Mouse (Mus musculus): ENCODE data around the gene Smarca5. TPM values are rescaled to one million over a fixed set of nuclear protein-coding genes. Genes with fewer than 3 reads are reported as not detected.
A peak's percentile ranks its signal among the peaks of the same experiment; 100 is the strongest.

Smarca5 gene
- polyA plus RNA-seq, 1 experiment = 17.4 TPM

DNA sequence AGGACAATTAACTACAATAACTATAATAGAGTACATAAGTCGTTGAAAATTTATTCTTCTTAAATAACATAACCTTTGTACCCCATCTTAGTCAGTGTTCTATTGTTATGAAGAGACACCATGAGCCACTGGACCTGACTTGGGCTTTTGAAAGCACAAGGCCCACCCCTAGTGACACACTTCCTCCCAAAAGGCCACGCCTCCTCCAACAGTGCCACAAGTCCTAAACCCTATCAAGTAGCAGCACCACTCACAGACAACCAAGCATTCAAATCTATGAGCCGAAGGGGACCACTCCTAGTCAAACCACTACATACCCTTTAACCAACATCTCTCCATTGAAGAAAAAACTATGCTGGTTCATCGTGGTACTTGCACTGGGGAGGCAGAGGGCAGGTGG lies 9.8 kb upstream of the Smarca5 start:
- H3ac ChIP-seq (ENCODE audit: control insufficient read depth, insufficient read length, low read depth) = no peak overlapping the region
- H3K27me3 ChIP-seq (ENCODE audit: control insufficient read depth, insufficient read depth, insufficient read length) = no peaks in the 10 kb centered on the region
- H3K4me3 ChIP-seq (ENCODE audit: insufficient read depth, poor library complexity, severe bottlenecking) = no peak overlapping the region
- H3K36me3 ChIP-seq (ENCODE audit: control insufficient read depth, insufficient read depth) = no peaks in the 10 kb centered on the region
- H3K79me2 ChIP-seq (ENCODE audit: control insufficient read depth, insufficient read depth) = no peaks in the 10 kb centered on the region
- TF ChIP-seq USF1 (IDR thresholded peaks at IDR 0.05; ENCODE audit: low read depth) (no peak), MAX (IDR thresholded peaks at IDR 0.05) (no peak), FOSL1 (IDR thresholded peaks at IDR 0.05; ENCODE audit: insufficient read depth, low read length, poor library complexity, severe bottlenecking) (no peak), CEBPB (IDR thresholded peaks at IDR 0.05; ENCODE audit: low read depth) (no peak), MYOD1 (IDR thresholded peaks at IDR 0.05; ENCODE audit: control insufficient read depth, insufficient read length, low read depth) (no peak), MYOG (IDR thresholded peaks at IDR 0.05; ENCODE audit: control insufficient read depth, extremely low read depth, insufficient read length) (no peak), CTCF (IDR thresholded peaks at IDR 0.05; ENCODE audit: control insufficient read depth, insufficient read depth, insufficient read length) (no peak)
- no peaks in the 10 kb centered on the region for H3K79me3 ChIP-seq (ENCODE audit: low read depth)

DNA sequence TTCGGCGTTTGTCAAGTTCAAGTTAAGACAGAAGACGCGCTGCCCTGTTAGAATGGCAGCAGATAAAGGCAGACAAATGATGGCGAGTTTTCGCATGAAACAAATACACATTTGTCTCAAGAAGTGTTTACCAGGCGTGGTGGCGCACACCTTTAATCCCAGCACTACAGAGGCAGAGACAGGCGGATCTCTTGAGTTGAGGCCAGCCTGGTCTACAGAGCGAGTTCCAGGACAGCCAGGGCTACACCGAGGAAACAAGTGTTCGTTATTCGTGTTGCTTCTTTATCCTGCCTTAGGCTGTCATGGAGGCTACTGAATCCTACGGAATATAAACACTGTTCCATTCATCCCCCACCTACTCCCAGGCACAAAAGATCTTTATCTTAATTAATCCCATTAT lies 635 bp upstream of the Smarca5 start:
- TF ChIP-seq USF1 (IDR thresholded peaks at IDR 0.05; ENCODE audit: low read depth) = no peak
- no peak for TF ChIP-seq CTCF (IDR thresholded peaks at IDR 0.05; ENCODE audit: control insufficient read depth, insufficient read depth, insufficient read length)
- TF ChIP-seq CEBPB (IDR thresholded peaks at IDR 0.05; ENCODE audit: low read depth) = no peak
- no peak for TF ChIP-seq MYOD1 (IDR thresholded peaks at IDR 0.05; ENCODE audit: control insufficient read depth, insufficient read length, low read depth)
- TF ChIP-seq MYOG (IDR thresholded peaks at IDR 0.05; ENCODE audit: control insufficient read depth, extremely low read depth, insufficient read length) = no peak
- TF ChIP-seq FOSL1 (IDR thresholded peaks at IDR 0.05; ENCODE audit: insufficient read depth, low read length, poor library complexity, severe bottlenecking) = no peak
- TF ChIP-seq MAX (IDR thresholded peaks at IDR 0.05) = no peak
- peaks cover 39% of the 10 kb centered on the region for H3K79me2 ChIP-seq (ENCODE audit: control insufficient read depth, insufficient read depth)
- H3K27me3 ChIP-seq (ENCODE audit: control insufficient read depth, insufficient read depth, insufficient read length) = no peaks in the 10 kb centered on the region
- peak overlapping the region; percentile 22 for H3K4me3 ChIP-seq (ENCODE audit: insufficient read depth, poor library complexity, severe bottlenecking)
- H3ac ChIP-seq (ENCODE audit: control insufficient read depth, insufficient read length, low read depth) = peak overlapping the region; percentile 38
- peaks cover 15% of the 10 kb centered on the region for H3K36me3 ChIP-seq (ENCODE audit: control insufficient read depth, insufficient read depth)
- peaks cover 35% of the 10 kb centered on the region for H3K79me3 ChIP-seq (ENCODE audit: low read depth)

DNA sequence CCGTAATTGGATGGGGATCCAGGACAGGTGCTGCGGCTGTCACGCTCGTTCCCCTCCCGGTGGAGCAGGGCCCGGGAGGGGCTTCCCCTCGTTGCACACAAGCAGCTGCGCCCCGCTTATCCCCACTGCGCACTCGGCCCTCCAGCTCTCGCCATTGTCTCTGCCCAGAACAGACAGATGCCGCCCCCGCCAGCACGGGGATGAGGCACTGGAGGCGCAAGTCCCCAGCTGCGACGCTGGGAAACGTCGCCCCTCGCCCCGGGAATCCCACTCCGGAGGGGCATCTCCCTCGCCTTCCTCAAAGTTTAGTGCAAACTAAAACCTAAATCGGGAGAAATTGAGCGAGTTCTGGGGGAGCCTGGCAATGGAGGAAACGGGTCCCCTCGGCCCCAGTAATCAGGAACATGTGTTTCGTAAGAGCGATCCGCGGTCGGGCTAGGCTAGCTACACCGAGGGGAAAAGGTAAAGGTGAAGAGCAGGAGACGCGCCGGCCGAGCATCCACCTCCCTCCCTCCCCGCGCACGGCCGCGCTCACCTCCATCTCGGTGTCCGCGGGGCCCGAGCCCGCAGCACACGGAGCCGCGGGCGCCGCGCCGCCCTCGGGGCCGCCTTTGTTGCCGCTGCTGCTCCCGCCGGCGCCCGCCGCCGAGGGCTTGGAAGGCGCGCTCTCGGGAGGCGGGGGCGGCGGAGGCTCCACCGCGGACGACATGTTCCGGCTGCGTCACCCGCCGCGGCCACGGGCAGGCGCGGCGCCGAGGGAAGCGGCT lies 726 bp downstream of the Smarca5 start:
- Histone ChIP-seq H3K27me3 (ENCODE audit: control insufficient read depth, insufficient read depth, insufficient read length) (no peaks in the 10 kb centered on the region), H3K79me2 (ENCODE audit: control insufficient read depth, insufficient read depth) (peaks cover 52% of the 10 kb centered on the region), H3K4me3 (ENCODE audit: insufficient read depth, poor library complexity, severe bottlenecking) (peak overlapping the region; percentile 93), H3K36me3 (ENCODE audit: control insufficient read depth, insufficient read depth) (peaks cover 24% of the 10 kb centered on the region), H3K79me3 (ENCODE audit: low read depth) (peaks cover 43% of the 10 kb centered on the region), H3ac (ENCODE audit: control insufficient read depth, insufficient read length, low read depth) (peak overlapping the region; percentile 73)
- TF ChIP-seq CEBPB (IDR thresholded peaks at IDR 0.05; ENCODE audit: low read depth) (no peak), MYOG (IDR thresholded peaks at IDR 0.05; ENCODE audit: control insufficient read depth, extremely low read depth, insufficient read length) (no peak), MAX (IDR thresholded peaks at IDR 0.05) (no peak), USF1 (IDR thresholded peaks at IDR 0.05; ENCODE audit: low read depth) (no peak), CTCF (IDR thresholded peaks at IDR 0.05; ENCODE audit: control insufficient read depth, insufficient read depth, insufficient read length) (no peak), FOSL1 (IDR thresholded peaks at IDR 0.05; ENCODE audit: insufficient read depth, low read length, poor library complexity, severe bottlenecking) (no peak), MYOD1 (IDR thresholded peaks at IDR 0.05; ENCODE audit: control insufficient read depth, insufficient read length, low read depth) (no peak)

DNA sequence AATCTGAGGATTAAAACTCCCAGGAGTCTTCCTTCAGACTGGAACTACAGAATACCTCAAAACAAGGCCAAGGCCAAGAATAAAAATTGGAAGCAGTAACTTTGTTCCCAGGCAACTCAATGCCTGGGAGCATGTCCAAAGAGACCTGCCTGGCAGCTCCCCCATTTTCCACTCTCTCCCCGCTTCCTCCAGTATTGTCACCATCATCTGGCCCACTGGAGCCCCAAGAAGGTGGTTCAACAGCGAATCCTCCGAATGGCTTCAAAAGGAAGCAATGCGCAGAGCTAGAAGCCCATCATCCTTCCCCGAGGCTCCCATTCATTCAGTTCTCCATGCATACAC lies 1.3 kb downstream of the Smarca5 start:
- peak overlapping the region; percentile 73 for H3ac ChIP-seq (ENCODE audit: control insufficient read depth, insufficient read length, low read depth)
- H3K27me3 ChIP-seq (ENCODE audit: control insufficient read depth, insufficient read depth, insufficient read length) = no peaks in the 10 kb centered on the region
- TF ChIP-seq CTCF (IDR thresholded peaks at IDR 0.05; ENCODE audit: control insufficient read depth, insufficient read depth, insufficient read length) (no peak), FOSL1 (IDR thresholded peaks at IDR 0.05; ENCODE audit: insufficient read depth, low read length, poor library complexity, severe bottlenecking) (no peak), MYOG (IDR thresholded peaks at IDR 0.05; ENCODE audit: control insufficient read depth, extremely low read depth, insufficient read length) (no peak), USF1 (IDR thresholded peaks at IDR 0.05; ENCODE audit: low read depth) (no peak), MAX (IDR thresholded peaks at IDR 0.05) (no peak), MYOD1 (IDR thresholded peaks at IDR 0.05; ENCODE audit: control insufficient read depth, insufficient read length, low read depth) (no peak), CEBPB (IDR thresholded peaks at IDR 0.05; ENCODE audit: low read depth) (no peak)

DNA sequence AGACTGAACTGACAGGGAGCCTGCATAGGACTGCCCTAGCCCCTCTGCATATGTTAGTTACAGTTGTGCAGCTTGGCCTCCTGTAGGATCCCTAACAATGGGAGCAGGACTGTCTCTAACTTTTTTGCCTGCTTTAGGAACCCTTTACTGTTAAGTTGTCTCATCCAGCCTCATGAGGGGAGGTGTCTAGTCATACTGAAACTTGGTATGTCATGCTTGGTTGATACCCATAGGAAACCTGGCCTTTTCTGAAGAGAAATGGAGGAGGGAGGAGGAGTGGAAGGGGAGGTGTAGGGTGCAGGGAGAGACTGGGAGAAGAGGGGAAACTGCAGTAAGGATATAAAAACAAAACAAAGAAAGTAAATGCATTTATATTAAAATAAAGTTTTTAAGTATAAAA lies 7.0 kb downstream of the Smarca5 start:
- peaks cover 86% of the 10 kb centered on the region for H3K36me3 ChIP-seq (ENCODE audit: control insufficient read depth, insufficient read depth)
- H3K27me3 ChIP-seq (ENCODE audit: control insufficient read depth, insufficient read depth, insufficient read length) = no peaks in the 10 kb centered on the region
- TF ChIP-seq USF1 (IDR thresholded peaks at IDR 0.05; ENCODE audit: low read depth) (no peak), MYOD1 (IDR thresholded peaks at IDR 0.05; ENCODE audit: control insufficient read depth, insufficient read length, low read depth) (no peak), MYOG (IDR thresholded peaks at IDR 0.05; ENCODE audit: control insufficient read depth, extremely low read depth, insufficient read length) (no peak), MAX (IDR thresholded peaks at IDR 0.05) (no peak), CTCF (IDR thresholded peaks at IDR 0.05; ENCODE audit: control insufficient read depth, insufficient read depth, insufficient read length) (no peak), CEBPB (IDR thresholded peaks at IDR 0.05; ENCODE audit: low read depth) (no peak), FOSL1 (IDR thresholded peaks at IDR 0.05; ENCODE audit: insufficient read depth, low read length, poor library complexity, severe bottlenecking) (no peak)
- H3K79me3 ChIP-seq (ENCODE audit: low read depth) = peaks cover 39% of the 10 kb centered on the region
- H3K79me2 ChIP-seq (ENCODE audit: control insufficient read depth, insufficient read depth) = peaks cover 56% of the 10 kb centered on the region
- no peak overlapping the region for H3K4me3 ChIP-seq (ENCODE audit: insufficient read depth, poor library complexity, severe bottlenecking)
- H3ac ChIP-seq (ENCODE audit: control insufficient read depth, insufficient read length, low read depth) = no peak overlapping the region

More for the DNA sequence above, 1.3 kb downstream of the Smarca5 start:
- H3K4me3 ChIP-seq (ENCODE audit: insufficient read depth, poor library complexity, severe bottlenecking) = peak overlapping the region; percentile 93
- H3K79me2 ChIP-seq (ENCODE audit: control insufficient read depth, insufficient read depth) = peaks cover 57% of the 10 kb centered on the region
- H3K79me3 ChIP-seq (ENCODE audit: low read depth) = peaks cover 46% of the 10 kb centered on the region
- H3K36me3 ChIP-seq (ENCODE audit: control insufficient read depth, insufficient read depth) = peaks cover 29% of the 10 kb centered on the region
